Mouse (Mus musculus) left cerebral cortex, postnatal 36 days (tissue): ENCODE results near the gene Krt5. TPM values are rescaled to one million over a fixed set of nuclear protein-coding genes. Genes with fewer than 3 reads are reported as not detected.

Experiments used
- microRNA-seq: library from miRNA; unstranded; fragments of <30 nt; microRNA quantifications from one replicate; pipeline ENCODE4 v1.2.0, GENCODE M21; 2022
- total RNA-seq, 2 experiments: library from RNA; stranded (reverse); gene quantifications; 2 replicates each; pipeline ENCODE4 v1.2.3; 2021

Gene Krt5
- total RNA-seq, 2 experiments from 2014 or later = not detected

Small RNAs within 50 kb of the gene (microRNA-seq; reads per million reads assigned to microRNA genes)
- not detected for gene Gm44323
- not detected for gene Gm44342
- gene Gm44383 = not detected

Other genes with a start within 250 kb of the Krt5 start
- not detected for gene Krt81, start 249.1 kb downstream of the Krt5 start, total RNA-seq
- not detected for gene Krt86, start 239.4 kb downstream of the Krt5 start, total RNA-seq
- not detected for gene Krt83, start 221.4 kb downstream of the Krt5 start, total RNA-seq
- not detected for gene Gm49425, start 195.6 kb downstream of the Krt5 start, total RNA-seq
- gene Krt84, start 180.1 kb downstream of the Krt5 start, total RNA-seq = not detected
- not detected for gene Krt82, start 162.2 kb downstream of the Krt5 start, total RNA-seq
- not detected for gene Krt90, start 149.9 kb downstream of the Krt5 start, total RNA-seq
- not detected for gene Krt75, start 139.0 kb downstream of the Krt5 start, total RNA-seq
- gene Gm5414, start 84.7 kb downstream of the Krt5 start, total RNA-seq = not detected
- gene Gm5478, start 65.5 kb downstream of the Krt5 start, total RNA-seq = not detected
- gene Krt6b, start 32.6 kb downstream of the Krt5 start, total RNA-seq = not detected
- not detected for gene Krt6a, start 18.6 kb downstream of the Krt5 start, total RNA-seq
- not detected for gene Krt71, start 30.2 kb upstream of the Krt5 start, total RNA-seq
- not detected for gene Krt72, start 73.6 kb upstream of the Krt5 start, total RNA-seq
- gene Krt73, start 89.4 kb upstream of the Krt5 start, total RNA-seq = 1 to 10 TPM; 1.5 to 1.6 TPM
- gene Krt2, start 105.3 kb upstream of the Krt5 start, total RNA-seq = under 1 TPM; 0.15 to 0.29 TPM
- gene Krt1, start 137.9 kb upstream of the Krt5 start, total RNA-seq = 1 to 10 TPM; 1.7 to 1.8 TPM
- gene Krt77, start 156.8 kb upstream of the Krt5 start, total RNA-seq = 1 to 10 TPM; 8.8 to 9.8 TPM
- gene Krt76, start 180.0 kb upstream of the Krt5 start, total RNA-seq = not detected
- gene Krt4, start 211.8 kb upstream of the Krt5 start, total RNA-seq = not detected
- gene Krt79, start 227.4 kb upstream of the Krt5 start, total RNA-seq = not detected
- not detected for gene Krt78, start 241.4 kb upstream of the Krt5 start, total RNA-seq